Mouse (Mus musculus) retina, adult 2 months (tissue): ENCODE data around the gene Fgfr2.

Source experiments
- DNase-seq: peaks from one replicate; pipeline ENCODE4 v3.0.0-alpha.2; 2012; ENCODE audit warnings: low read depth, low spot score

Gene Fgfr2

DNA sequence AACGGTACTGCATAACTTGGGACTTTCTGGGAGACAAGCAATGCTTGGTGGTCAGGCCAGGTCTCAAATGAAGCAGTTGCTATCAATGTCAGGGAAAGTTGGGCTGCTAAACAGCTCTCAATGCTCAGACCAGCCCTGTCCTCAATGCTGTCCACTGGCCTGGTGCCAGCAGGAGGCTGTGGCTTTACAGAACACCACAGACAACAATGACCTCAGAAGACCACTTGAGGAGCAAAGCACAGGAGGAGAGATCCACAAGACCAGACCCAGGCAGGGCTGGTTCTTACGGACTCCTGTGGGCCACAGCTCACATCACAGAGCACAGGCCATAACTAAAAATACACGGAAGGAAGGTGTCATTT lies 368.8 kb downstream of the Fgfr2 start:
- DNase-seq = no peak

DNA sequence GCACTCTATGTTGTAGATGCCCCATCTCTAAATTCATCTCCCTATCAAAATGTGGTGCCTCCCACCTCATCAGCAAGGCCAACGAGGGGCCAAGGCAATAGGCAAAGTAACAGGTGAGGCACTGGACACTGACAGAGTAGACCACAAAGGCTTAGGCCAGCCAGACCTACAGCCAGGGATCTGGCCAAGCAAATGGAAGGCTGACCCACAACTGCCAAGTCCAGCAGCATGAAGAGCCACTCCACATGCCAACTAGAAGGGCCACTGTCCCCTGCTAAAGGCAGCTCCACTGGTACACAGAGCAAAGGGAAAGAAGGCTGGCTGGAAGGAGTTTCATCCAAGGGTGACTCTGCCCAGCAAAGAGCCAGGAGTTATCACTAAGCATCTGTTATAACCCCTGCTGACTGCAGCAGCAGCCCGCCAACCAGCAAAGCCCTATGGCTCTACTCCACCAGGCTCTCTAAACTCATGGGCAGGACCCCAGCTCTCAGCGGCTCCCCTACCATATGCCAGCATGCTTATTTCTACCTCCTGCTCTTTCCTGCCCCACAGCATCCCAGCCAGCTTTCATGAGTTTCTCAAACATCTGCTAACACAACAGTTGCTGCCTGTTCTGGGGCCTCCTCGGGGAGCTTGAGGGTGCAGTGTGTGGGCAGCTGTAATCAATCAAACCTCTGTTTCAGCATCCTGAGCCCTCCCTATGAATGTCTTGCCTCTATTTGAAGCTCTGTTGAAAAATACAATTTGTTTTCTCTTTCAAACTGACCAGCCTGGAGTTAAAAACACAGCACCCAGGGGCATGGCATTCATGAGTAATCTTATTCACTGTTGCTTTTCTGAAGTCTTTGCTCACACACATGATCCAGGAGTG lies 369.4 kb downstream of the Fgfr2 start:
- no peak for DNase-seq

DNA sequence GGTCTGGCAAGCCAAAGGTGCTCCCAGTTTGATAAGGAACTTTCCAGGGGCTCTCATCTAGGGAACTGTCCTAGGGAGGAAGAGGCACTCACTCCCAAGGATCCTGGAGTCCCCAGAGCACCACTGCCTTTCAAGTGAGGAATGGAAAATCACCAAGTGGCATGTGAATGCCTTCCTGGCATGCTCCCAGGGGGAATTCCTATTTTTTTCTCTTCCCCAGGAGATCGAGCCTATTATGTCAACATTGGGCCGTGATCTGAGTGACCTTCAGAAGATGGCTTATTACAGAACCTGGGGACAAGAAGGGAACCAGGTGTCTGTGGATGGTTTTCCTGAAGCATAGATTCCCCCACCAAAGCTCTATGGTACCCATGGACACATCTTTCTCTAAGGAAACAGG lies 371.4 kb downstream of the Fgfr2 start:
- no peak for DNase-seq

DNA sequence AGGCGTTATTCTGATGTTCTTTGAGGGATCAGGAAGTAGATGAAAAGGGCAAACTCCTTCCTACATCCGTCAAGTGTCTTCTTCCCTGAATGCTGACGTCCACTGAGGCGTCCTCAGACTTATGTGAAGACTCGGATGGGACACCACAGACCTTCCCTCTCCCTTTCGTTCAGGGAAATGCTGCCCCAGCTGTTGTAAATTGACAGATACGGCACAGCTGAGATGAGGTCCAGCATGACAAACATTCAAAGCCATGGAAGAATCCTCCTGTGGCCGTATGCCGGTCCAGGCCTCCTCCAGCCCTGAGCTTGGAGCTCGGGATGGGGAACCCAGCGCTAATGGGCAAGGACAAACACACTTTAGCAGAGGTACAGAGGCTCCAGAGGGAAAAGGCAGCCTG lies 373.6 kb downstream of the Fgfr2 start:
- no peak for DNase-seq

DNA sequence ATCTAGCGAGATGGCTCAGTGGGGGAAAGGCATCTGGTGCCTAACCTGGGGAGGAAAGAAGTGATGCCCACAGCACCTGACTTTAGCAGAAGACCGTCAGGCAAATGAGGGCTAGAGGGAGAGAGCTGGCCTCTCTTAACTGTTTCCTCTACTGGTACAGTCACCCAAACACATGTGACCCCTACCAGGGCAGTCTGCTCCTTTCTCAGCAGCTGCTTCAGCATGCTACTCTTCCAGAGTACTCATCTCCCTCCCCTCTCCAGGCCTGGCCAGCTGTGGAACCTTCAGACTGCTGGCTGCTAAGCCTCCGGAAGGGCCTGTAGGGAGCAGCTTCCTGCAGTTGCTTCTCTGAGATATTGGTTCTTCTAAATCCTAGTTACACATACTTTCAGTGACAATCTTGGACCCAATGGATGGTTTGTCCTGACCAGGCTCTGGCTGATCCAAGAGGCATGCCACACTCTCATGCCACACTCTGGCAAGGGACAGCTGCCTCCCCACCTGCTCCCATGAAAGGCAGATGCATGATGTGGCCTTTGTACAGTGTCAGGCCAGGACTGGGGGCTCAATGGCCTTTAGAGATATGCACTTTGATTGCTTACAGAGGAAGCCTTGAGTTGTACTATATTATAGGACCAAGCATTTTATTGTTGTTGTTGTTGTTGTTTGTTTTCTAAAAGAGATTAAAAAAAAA lies 374.9 kb downstream of the Fgfr2 start:
- no peak for DNase-seq

DNA sequence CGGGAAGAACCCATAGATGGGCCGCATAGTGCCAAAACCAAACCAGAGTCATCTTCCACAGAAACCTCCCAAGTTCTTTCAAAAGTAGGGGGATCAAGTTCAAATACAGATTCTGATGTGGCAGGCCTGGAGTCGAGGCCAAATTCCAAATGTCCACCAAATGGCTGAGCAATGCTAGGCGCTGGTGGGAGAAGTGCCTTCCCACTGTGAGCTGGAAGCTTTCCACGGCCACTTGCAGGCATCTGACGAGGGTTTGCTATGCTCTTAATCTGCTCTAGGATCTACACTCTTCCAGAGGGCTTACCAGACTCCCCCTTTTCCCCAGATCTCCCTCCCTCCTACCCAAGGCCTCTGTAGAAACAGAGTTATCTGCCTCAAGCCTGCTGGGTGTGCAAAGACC lies 376.1 kb downstream of the Fgfr2 start:
- DNase-seq = no peak

DNA sequence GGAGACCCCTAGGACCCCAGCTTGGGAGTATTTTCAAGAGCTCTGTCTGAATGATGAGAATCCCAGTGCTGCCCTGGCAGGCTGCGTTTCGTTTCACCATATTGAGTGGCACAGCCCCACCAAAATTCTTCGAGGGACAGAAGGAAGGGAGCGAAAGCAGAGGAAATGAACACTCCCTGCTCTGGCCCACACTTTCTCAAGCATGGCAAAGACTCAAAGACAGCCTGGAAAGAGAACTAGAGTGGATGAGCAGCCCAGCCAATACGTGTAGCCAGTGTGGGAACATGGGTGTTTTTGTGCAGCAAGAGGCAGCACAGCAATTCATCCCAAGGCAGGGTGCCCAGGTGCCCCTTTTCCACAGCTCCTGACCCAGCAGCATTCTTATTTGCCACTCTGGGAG lies 380.2 kb downstream of the Fgfr2 start:
- no peak for DNase-seq

DNA sequence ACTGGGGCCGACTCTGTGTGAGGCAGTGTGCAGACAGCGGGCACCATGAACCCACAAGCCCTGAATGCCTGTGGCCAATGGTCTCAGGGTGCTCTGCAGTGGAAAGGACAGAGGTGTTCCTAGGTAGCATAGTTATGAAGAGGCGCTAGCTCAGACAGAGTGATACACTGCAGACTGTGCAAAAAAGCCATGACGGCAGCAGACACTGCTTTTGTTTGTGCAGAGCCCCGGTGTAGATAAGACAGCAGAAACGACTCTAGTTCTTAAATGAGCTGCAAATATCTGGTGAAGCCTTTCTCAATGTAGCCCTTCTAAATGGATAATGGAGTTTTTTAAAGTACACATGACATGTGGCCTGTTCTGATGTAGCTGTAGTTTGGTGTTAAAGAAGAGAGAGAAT lies 383.3 kb downstream of the Fgfr2 start:
- DNase-seq = no peak

DNA sequence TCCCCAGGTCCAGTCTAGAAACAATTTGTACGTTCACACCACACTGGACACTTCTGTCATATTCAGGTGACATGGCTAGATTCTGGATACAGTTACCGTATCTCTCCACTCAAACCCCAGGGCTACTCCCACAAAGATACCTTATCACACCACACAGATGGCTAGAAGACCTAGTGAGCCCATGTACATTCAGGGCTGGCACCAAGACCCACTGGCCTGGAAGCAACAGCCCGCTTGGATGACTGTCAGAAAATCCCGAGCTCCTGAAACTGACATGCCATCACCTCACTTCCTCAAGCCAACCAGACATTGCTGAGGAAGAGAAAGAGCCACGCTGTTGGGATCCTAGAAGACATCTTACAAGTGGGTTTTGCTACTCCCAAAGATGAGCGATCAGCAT lies 384.3 kb downstream of the Fgfr2 start:
- DNase-seq = no peak

DNA sequence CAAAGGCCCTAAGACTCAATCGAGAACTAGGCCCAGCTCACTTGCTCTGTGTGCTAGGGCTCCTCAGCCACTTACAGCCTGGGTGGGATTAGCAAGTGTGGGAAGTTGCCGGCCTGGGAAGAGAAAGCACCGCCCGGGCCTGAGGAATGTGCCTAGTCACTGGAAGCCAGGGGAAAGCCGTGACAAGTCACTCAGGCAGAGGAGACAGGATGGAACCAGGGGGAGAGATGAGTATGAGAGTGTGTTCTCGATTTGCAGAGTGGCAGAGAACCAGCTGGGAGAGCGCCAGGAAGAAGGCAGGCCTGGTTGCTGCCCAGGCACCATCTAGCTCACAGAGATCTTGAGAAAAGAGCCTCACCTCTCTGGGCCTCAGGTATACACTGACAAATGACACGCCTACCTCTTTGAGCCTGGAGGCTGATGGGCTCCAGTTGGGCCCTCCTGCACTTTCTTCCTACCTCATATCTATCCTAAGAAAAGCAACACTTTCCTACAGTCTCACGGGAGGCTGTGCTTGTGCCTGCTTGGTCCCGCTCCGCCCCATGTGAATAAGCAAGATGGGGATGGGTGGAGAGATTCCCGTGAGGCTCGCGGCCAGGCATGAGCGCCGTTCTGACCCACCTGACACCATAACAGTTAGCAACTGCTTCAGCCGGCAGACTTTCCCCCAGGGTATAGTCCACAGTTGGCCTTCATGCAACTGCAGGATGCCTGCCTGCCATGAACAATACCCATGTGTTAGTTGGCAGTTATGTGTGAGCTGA lies 386.9 kb downstream of the Fgfr2 start:
- DNase-seq = no peak

DNA sequence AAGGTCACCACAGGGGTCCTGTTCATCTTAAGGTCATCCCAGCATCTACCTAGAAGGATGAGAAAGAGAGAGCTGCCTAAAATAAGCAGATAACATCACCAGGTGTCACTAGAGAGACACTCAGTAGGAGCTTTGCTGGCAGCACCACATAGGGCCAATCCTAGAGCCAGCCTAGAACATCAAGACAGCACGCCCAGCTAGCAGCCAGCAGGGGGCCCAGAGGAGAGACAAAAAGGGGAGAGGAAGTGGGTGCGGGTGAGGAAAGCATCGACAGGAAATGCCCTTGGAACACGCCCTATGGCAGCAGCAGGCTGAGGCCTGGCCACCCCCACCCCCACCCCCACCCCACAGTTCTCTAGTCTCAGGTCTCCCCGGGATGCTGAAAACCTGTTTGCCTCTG lies 388.0 kb downstream of the Fgfr2 start:
- no peak for DNase-seq

DNA sequence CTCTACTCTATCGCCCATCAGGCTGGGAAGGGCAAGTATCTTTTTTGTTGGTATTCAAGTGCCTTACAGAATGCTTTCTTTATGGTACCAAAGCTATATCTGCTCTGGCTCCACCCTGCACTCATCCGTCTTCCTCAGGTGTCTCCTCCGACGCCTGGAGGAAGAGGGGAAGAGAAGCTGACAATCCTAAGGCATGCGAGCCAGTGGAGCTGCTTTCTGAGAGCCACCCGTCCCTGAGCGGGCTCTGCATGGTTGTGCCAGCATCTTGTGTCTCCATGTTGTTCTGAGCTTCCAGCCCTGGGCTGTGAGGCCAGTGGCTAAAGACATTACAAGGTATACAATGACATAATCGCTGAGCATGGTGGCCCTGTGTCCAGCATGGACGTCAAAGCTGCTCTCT lies 388.9 kb downstream of the Fgfr2 start:
- DNase-seq = no peak

DNA sequence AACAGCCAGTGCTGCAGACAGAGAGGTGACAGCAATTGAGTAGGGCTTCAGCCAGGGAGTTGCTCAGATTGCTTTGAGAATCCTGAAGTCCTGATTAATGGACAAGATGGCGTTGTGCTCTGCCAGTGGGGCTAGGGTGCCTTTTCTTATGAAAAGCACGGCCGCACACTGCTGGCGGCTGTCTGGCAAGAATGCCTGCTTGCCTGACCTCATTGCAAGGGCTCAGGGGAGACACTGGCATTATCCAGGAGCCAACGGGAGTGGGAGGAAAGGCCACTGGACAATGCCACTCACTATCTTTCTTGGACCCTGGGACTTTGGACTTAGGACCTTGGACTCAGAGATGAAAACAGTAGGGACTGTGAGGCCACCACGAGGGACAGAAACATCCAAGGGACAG lies 389.6 kb downstream of the Fgfr2 start:
- DNase-seq = no peak

DNA sequence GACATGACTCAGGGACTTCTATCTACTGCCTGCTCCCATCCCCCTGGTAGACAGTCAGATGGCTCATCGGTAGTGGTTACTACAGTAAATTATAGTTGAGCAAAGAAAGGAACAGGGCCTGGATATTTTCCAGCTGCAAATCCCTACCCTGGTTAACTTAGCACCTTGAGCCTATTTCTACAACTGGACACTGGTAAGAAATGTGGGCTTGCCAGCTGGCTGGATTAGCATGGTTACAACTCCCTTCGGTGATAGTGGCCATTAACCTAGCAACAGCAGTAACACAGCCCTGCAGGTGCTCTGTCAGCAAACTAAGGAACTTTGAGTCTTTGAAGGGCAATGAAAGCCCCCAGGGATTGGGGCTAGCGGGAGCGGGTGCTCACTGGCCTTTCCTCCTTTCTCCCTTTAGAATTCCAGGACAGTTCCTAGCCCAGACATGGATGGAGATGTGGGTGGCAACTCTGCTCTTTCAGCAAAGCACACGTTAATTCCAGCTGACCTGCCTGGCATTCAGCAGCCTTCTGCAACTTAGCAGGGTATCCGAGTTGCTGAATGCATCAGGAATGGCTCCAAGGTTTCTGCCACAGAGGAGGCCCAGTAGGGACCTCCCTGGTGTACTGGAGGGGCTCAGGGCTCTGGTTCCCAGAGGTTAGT lies 390.9 kb downstream of the Fgfr2 start:
- DNase-seq = no peak

DNA sequence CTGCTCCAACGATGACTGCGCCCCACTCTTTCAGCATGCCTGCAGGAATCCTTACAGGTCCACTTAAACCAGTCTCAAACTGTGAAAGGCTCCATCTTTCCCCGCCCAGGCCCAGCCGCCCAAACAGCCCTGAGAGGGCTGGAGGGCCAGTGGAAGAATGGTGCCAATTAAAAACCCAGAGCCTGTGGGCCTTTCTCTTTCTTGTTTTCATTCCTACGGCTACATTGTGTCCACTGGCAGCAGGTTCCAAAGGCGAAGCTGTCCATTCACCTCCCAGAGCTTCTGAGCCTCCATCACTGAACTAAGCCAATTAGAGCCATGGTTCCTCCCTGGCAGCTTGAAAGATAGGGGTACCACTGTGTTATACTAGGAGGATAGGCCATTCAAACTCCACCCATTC lies 391.6 kb downstream of the Fgfr2 start:
- no peak for DNase-seq

DNA sequence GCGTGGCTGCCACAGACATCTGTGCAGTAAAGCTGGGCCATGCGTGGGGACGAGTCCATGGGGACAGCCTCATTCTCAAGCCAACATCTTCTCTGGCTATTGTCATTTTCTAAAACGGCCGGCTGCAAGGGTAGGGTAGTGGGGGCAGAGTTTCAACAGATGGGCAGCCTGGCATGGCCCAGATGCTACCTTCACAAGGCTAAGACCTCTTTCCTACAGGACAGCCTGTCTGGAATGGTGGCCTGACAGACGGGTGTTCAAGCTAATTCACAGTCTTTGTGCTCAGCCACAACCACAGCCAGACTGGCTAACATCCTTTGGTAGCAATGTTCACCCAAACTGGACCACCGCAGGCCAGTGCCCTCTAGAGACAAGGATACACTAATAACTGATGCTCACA lies 392.6 kb downstream of the Fgfr2 start:
- no peak for DNase-seq

DNA sequence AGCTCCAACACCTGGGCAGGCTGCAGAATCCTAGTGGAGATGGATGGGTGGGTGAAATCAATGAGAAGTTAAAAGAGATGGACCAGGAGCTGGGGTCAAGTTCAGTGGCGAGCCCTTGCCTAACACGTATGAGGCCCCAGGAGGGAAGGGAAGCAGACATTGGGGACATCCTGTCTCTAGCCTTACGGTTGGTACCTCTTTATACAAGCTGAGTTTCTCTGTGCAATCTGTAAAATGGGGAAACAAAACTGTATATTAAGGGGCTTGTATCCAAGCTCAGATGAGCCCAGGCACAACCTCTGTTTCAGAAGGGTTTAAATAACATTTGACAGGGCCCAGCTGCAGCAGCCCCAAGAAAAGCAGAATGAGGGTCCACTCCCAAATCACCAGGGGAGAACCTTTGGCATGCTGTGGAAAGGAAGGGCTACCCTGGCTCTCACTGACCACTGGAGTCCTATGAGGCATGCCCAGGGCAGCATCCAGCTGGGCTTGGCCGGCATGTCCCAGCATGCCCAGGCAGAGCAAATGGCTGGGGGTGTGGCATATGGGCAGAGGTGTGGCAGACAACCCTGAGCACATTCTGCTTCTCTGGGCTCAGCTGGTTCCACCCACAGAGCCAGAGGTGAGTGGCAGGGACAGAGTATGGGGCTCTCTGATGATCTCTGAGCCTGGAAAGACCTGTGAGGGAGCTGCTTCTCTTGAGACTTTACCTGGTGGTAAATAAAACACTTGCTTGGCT lies 393.9 kb downstream of the Fgfr2 start:
- no peak for DNase-seq

DNA sequence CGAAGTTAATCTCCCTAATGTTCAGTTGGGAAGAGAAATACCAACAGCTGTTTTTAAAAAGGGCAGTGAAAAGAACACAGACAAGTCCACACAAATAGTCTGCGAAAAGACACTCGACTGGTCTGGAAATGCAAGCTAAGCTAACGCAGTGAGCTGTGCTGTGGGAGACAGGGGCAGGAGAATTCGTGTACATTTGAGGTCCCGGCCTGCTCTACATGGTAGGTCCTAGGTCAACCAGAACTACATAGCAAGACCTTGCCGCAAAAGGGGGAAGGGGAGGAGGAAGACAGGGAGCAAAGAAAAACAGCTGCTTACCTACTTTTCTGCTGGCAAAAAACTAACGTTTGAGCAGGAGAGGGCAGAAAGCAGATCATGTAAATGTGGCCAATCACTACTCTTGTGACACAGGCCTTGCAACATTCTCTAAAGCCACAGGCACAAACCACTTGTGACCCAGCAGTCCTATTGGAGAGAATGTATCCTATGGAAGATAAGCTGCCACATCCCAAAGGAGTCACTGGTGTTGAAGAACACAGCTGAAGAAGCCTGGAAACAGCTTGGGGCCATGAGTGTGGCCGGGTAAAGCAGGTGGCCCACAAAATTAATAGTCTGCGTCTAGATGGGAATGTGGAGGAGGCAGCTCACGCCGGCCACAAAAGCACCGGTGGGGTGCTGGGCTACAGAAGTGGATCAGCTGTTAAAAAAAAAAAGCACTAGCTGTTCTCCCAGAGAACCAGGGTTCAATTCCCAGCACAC lies 396.9 kb downstream of the Fgfr2 start:
- DNase-seq = no peak

DNA sequence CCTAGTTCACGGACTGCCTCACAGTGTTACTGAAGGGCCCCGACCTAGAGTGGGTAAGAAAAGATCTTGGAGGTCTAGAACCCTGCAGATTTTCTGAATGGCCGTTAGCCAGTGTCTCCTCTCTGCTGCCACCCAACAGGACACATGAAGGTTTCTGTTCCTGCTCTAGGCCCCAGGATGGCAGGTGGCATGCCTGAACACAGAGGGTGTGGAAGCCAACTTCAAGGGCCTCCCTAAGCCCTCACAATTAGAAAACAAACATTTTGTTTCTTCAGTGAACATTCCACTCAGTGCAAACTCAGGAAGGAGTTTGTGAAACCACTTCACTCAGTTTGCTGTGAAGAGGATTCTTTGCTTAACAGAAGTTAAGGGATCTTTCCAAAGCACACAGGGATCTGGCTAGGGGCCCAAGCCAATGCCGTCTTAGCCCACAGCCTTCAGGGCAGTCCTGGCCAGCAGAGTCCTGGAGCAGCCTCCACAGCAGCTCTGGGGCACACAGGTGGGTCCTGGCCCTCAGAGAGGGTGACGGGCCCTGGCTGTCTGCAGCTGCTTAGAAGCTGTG lies 398.6 kb downstream of the Fgfr2 start:
- DNase-seq = no peak

DNA sequence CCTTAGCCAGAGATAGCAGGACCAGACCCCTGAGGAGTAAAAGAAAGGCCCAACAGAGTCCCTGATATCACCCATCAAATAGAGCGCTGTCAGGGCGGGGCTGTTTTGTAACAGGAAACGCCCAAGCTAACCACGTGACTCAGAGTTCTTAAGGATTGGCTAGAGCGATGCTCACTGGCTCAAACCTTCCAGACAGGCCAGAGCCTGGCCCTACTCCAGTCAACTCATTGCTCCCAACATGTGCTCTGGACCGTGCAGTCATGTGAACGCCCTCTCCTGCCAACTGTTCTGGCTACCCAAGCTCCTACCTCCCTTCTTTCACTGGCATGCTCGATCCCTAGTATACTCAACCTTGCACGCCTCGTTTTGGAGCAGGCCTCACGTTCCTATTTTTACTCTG lies 399.2 kb downstream of the Fgfr2 start:
- DNase-seq = peak; percentile 23
